Mouse (Mus musculus): ENCODE results near the gene Safb2. TPM values are rescaled to one million over a fixed set of nuclear protein-coding genes. Genes with fewer than 3 reads are reported as not detected.
A peak's percentile ranks its signal among the peaks of the same experiment; 100 is the strongest.

The Safb2 gene
- polyA plus RNA-seq, 1 experiment: 45.1 TPM

GRCm38 (mm10) chr17:56611861-56612564, 27.6 kb upstream of the Safb2 start:
- H3K79me2 ChIP-seq (ENCODE audit: control insufficient read depth, insufficient read depth): peaks cover 72% of the 10 kb centered on the region
- H3ac ChIP-seq (ENCODE audit: control insufficient read depth, insufficient read length, low read depth): no peak overlapping the region
- peaks cover 33% of the 10 kb centered on the region for H3K79me3 ChIP-seq (ENCODE audit: low read depth)
- peaks cover 34% of the 10 kb centered on the region for H3K36me3 ChIP-seq (ENCODE audit: control insufficient read depth, insufficient read depth)
- no peak overlapping the region for H3K4me3 ChIP-seq (ENCODE audit: insufficient read depth, poor library complexity, severe bottlenecking)
- TF ChIP-seq MYOD1 (IDR thresholded peaks at IDR 0.05; ENCODE audit: control insufficient read depth, insufficient read length, low read depth) (no peak), CTCF (IDR thresholded peaks at IDR 0.05; ENCODE audit: control insufficient read depth, insufficient read depth, insufficient read length) (no peak), MYOG (IDR thresholded peaks at IDR 0.05; ENCODE audit: control insufficient read depth, extremely low read depth, insufficient read length) (no peak)
- H3K27me3 ChIP-seq (ENCODE audit: control insufficient read depth, insufficient read depth, insufficient read length): no peaks in the 10 kb centered on the region

GRCm38 (mm10) chr17:56611323-56611722, 26.9 kb upstream of the Safb2 start:
- no peak for TF ChIP-seq MAX (IDR thresholded peaks at IDR 0.05)
- no peak for TF ChIP-seq MYOD1 (IDR thresholded peaks at IDR 0.05; ENCODE audit: control insufficient read depth, insufficient read length, low read depth)
- TF ChIP-seq MYOG (IDR thresholded peaks at IDR 0.05; ENCODE audit: control insufficient read depth, extremely low read depth, insufficient read length): no peak
- TF ChIP-seq USF1 (IDR thresholded peaks at IDR 0.05; ENCODE audit: low read depth): no peak
- TF ChIP-seq FOSL1 (IDR thresholded peaks at IDR 0.05; ENCODE audit: insufficient read depth, low read length, poor library complexity, severe bottlenecking): no peak
- TF ChIP-seq CTCF (IDR thresholded peaks at IDR 0.05; ENCODE audit: control insufficient read depth, insufficient read depth, insufficient read length): no peak
- TF ChIP-seq CEBPB (IDR thresholded peaks at IDR 0.05; ENCODE audit: low read depth): no peak
- Histone ChIP-seq H3K4me3 (ENCODE audit: insufficient read depth, poor library complexity, severe bottlenecking) (no peak overlapping the region), H3K27me3 (ENCODE audit: control insufficient read depth, insufficient read depth, insufficient read length) (no peaks in the 10 kb centered on the region), H3K79me3 (ENCODE audit: low read depth) (peaks cover 29% of the 10 kb centered on the region), H3ac (ENCODE audit: control insufficient read depth, insufficient read length, low read depth) (no peak overlapping the region), H3K36me3 (ENCODE audit: control insufficient read depth, insufficient read depth) (peaks cover 34% of the 10 kb centered on the region), H3K79me2 (ENCODE audit: control insufficient read depth, insufficient read depth) (peaks cover 65% of the 10 kb centered on the region)

DNA sequence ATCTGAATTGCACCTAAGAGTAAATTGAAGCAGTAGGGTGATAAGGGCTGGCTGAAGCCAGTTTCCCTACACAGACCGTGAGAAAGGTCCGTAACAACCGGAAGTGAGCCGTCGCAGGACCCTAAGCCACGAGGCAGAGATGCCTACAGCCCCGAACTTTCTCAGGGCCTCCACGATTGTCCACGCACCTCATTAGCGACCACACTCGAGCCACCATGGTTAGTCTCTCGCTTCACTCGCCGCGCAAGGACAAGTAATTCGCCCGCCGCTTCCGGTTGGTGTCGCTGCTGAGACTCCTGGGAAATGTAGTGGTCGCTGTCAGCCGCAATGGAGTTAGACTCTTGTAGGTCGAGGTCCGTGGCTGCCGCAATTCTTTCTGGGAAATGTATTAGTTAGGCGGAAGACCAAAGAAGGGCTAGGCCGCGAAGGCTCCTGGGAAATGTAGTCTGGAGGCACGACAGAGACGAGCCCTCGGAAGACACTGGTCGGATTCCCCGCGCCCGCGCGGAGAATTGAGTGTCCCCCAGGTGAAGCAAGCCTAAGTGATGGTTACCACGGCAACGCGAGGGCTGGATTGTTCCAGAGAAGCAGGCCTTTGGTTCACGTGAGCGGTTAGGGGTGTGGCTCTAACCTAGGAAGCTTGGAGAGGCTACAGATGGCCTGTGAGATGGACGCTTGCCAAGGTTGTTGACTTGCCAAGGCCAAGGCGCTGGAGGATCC, 25.2 kb upstream of the Safb2 start, which contains the start of gene 2410015M20Rik:
2410015M20Rik (minus strand) TSS at position 320 of the 720 bp plus-strand sequence.
- peaks cover 12% of the 10 kb centered on the region for H3K79me3 ChIP-seq (ENCODE audit: low read depth)
- H3ac ChIP-seq (ENCODE audit: control insufficient read depth, insufficient read length, low read depth): peak within 1 kb of the TSS; percentile 93
- peaks cover 33% of the 10 kb centered on the region for H3K36me3 ChIP-seq (ENCODE audit: control insufficient read depth, insufficient read depth)
- H3K27me3 ChIP-seq (ENCODE audit: control insufficient read depth, insufficient read depth, insufficient read length): no peaks in the 10 kb centered on the region
- peak within 1 kb of the TSS; percentile 42 for H3K4me3 ChIP-seq (ENCODE audit: insufficient read depth, poor library complexity, severe bottlenecking)
- peak; percentile 11 for TF ChIP-seq CTCF (IDR thresholded peaks at IDR 0.05; ENCODE audit: control insufficient read depth, insufficient read depth, insufficient read length)
- no peak for TF ChIP-seq FOSL1 (IDR thresholded peaks at IDR 0.05; ENCODE audit: insufficient read depth, low read length, poor library complexity, severe bottlenecking)
- no peak for TF ChIP-seq MYOG (IDR thresholded peaks at IDR 0.05; ENCODE audit: control insufficient read depth, extremely low read depth, insufficient read length)
- TF ChIP-seq CEBPB (IDR thresholded peaks at IDR 0.05; ENCODE audit: low read depth): no peak
- TF ChIP-seq MAX (IDR thresholded peaks at IDR 0.05): no peak
- peak; percentile 72 for TF ChIP-seq USF1 (IDR thresholded peaks at IDR 0.05; ENCODE audit: low read depth)
- TF ChIP-seq MYOD1 (IDR thresholded peaks at IDR 0.05; ENCODE audit: control insufficient read depth, insufficient read length, low read depth): no peak
- H3K79me2 ChIP-seq (ENCODE audit: control insufficient read depth, insufficient read depth): peaks cover 48% of the 10 kb centered on the region

- Histone ChIP-seq H3ac (ENCODE audit: control insufficient read depth, insufficient read length, low read depth) (peak overlapping the region; percentile 43), H3K79me2 (ENCODE audit: control insufficient read depth, insufficient read depth) (peaks cover 39% of the 10 kb centered on the region), H3K36me3 (ENCODE audit: control insufficient read depth, insufficient read depth) (peaks cover 36% of the 10 kb centered on the region), H3K79me3 (ENCODE audit: low read depth) (peaks cover 3% of the 10 kb centered on the region), H3K4me3 (ENCODE audit: insufficient read depth, poor library complexity, severe bottlenecking) (peak overlapping the region; percentile 42), H3K27me3 (ENCODE audit: control insufficient read depth, insufficient read depth, insufficient read length) (no peaks in the 10 kb centered on the region)
- TF ChIP-seq MAX (IDR thresholded peaks at IDR 0.05) (no peak), MYOD1 (IDR thresholded peaks at IDR 0.05; ENCODE audit: control insufficient read depth, insufficient read length, low read depth) (no peak), USF1 (IDR thresholded peaks at IDR 0.05; ENCODE audit: low read depth) (no peak)
Measured at GRCm38 (mm10) chr17:56608699-56609098, 24.3 kb upstream of the Safb2 start.

DNA sequence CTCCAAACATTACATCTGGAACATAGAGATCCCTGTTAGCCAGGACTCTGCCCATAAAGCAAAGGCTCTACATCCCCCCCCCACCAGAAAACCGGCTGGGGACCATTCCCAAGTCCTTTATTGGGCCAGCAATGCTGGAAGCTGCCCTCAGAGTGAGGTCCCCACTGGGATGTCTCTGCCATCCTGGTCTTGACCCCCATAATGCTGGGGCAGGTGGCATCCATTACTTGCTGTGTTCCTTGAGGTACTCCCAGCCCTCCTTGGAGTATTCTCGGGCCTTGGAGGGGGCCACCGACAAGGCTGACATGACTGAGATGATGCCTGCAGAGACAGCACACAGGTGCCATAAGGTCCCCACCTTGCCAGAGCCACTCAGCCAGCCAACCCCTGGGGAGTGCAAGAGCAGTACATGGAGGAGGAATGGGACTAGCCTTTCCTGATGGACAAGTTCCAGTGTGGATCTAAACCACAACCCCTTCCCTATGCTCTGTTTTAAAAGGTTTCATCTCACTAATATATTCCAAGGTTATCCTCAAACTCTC, 23.2 kb upstream of the Safb2 start:
- Histone ChIP-seq H3K79me2 (ENCODE audit: control insufficient read depth, insufficient read depth) (peaks cover 32% of the 10 kb centered on the region), H3K79me3 (ENCODE audit: low read depth) (no peaks in the 10 kb centered on the region), H3K36me3 (ENCODE audit: control insufficient read depth, insufficient read depth) (peaks cover 45% of the 10 kb centered on the region), H3K4me3 (ENCODE audit: insufficient read depth, poor library complexity, severe bottlenecking) (no peak overlapping the region), H3ac (ENCODE audit: control insufficient read depth, insufficient read length, low read depth) (no peak overlapping the region), H3K27me3 (ENCODE audit: control insufficient read depth, insufficient read depth, insufficient read length) (no peaks in the 10 kb centered on the region)
- TF ChIP-seq CTCF (IDR thresholded peaks at IDR 0.05; ENCODE audit: control insufficient read depth, insufficient read depth, insufficient read length) (no peak), FOSL1 (IDR thresholded peaks at IDR 0.05; ENCODE audit: insufficient read depth, low read length, poor library complexity, severe bottlenecking) (no peak), CEBPB (IDR thresholded peaks at IDR 0.05; ENCODE audit: low read depth) (no peak), MAX (IDR thresholded peaks at IDR 0.05) (no peak), USF1 (IDR thresholded peaks at IDR 0.05; ENCODE audit: low read depth) (no peak), MYOD1 (IDR thresholded peaks at IDR 0.05; ENCODE audit: control insufficient read depth, insufficient read length, low read depth) (no peak), MYOG (IDR thresholded peaks at IDR 0.05; ENCODE audit: control insufficient read depth, extremely low read depth, insufficient read length) (no peak)

All from C2C12 (cell line).